Mouse (Mus musculus) liver, adult 10 weeks (tissue): ENCODE results near the gene Enam. TPM values are rescaled to one million over a fixed set of nuclear protein-coding genes. Genes with fewer than 3 reads are reported as not detected.

ENCODE experiments used
- polyA plus RNA-seq: library from polyadenylated mRNA; stranded (reverse); fragments of 350-450 nt; fragmentation: Illumina TruSeq; extraction: RNeasy Lipid Tissue Mini Kit (QIAGEN cat#74804); gene quantifications from one replicate; pipeline ENCODE4 v1.2.3, GENCODE M21; 2014; ENCODE audit warnings: low read depth, low replicate concordance

Enam gene
- not detected for polyA plus RNA-seq

DNA sequence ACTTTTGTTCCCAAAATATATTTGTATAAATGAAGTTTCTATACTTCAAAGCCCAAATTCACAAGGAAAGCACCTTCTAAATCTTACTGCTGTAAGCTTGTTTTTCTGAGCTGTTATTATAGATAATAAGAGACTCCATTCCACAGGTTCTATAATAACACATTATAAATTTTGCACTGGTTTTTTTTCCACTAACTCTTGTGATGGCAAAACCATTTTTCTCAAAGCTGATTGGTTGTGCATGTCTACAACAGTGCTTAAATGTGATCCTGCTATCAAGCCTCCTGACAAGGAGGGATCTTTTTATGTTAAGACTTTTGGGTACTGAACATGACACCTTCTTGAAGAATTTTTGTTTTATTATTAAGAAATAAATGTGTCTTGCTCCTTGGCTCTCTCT, at the start of gene Enam:
Gene Enam, plus strand, starts transcription at position 301 of the 400 bp plus-strand sequence.

GRCm38 (mm10) chr5:88455691-88456090, 32.1 kb upstream of the Enam start, which contains the start of gene Ambn:
TSS of gene Ambn (plus strand) at chr5:88455991.

DNA sequence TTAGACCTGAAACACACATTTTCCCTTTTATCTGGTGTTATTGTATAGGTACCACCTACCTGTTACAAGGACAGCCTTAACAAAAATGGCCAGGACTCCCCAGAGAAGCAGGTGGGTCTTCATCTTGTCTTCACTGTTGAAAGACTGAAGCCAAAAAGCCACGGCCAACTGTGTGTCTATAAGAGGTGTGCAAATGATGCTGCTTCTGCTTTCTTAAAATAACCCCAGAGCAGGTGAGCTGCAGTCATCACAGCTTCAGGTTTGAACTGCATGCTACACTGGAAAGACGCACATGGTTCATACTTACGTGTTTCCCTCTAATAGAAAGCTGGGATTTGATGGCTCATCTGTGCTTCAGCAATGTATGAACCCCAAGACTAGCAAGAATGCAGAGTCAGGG, 39.9 kb downstream of the Enam start, which contains the start of gene Jchain:
Gene Jchain, minus strand, starts transcription at position 235 of the 400 bp plus-strand sequence.

GRCm38 (mm10) chr5:88554086-88554886, 66.5 kb downstream of the Enam start, which contains the start of gene Utp3:
TSS of gene Utp3 (plus strand) at chr5:88554462.

Other genes with a start within 250 kb of the Enam start
- gene Gm7714, start 219.1 kb upstream of the Enam start, polyA plus RNA-seq = not detected
- gene Prol1, start 170.7 kb upstream of the Enam start, polyA plus RNA-seq = not detected
- gene Amtn, start 111.9 kb upstream of the Enam start, polyA plus RNA-seq = not detected
- gene Ambn, start 32.0 kb upstream of the Enam start, polyA plus RNA-seq = not detected
- gene Jchain, start 39.9 kb downstream of the Enam start, polyA plus RNA-seq = 3.9 TPM
- gene Utp3, start 66.5 kb downstream of the Enam start, polyA plus RNA-seq = 52.2 TPM
- gene Rufy3, start 77.1 kb downstream of the Enam start, polyA plus RNA-seq = 46.2 TPM
- gene Grsf1, start 188.2 kb downstream of the Enam start, polyA plus RNA-seq = 171 TPM
- gene Mob1b, start 232.9 kb downstream of the Enam start, polyA plus RNA-seq = 46.1 TPM